Mouse (Mus musculus) cerebellum, adult 9-11 months (tissue): Measurements from ENCODE around the gene Hist1h4j.
"Not testable (repeated sequence)": the region's sequence is repeated elsewhere in the genome, so short reads cannot be mapped to it uniquely, and the experiment has no call there.

Experiments used
- DNase-seq: peaks from one replicate; pipeline ENCODE4 v3.0.0; 2022

The Hist1h4j gene

DNA sequence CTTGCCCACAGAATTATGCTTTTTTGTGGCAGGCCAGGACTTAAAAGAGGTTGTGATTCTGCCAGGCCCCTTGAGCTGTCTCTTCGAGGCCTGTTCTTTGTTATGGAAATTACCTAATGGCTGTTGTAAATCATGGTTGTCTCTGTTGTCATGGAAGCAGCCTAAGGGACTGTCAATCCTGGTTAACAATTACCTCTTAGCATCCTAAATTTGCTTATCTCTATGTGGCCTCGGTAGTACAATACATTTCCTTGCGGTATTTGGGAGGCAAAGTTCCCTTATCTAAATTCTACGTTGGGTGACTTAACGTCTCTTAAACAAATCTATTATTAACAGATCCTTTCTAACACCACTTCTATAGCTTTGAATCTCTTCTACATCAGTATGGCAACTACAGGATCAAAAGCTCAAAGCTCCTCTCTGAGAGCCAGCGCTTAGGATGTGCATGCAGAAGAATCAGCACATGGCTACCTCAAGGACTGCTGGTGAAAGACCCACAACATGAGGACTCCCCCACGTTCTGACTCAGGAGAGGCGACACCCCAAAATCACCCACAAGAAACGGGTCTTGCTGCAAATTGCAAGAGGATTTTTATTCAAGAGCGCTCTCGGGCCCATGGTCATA is 6.8 kb upstream of the Hist1h4j start:
- DNase-seq: no peak

DNA sequence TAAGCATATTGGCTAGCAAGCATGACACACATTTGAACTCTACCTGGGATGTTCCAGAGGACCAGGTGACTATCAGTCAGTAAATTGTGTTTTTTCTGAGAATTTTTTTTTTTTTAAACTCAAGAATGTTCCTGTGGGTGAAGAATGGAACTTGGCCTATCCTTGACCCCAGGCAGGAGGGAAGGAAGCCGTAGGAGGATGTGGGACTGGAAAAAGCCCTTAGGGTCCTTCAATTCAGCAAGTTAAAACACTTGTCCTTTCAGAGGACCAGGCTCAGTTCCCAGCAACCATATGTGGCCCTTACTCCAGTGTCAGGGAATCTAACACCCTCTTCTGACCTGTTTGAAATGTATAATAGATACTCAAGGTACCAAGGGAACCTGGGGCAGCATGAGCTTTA is 5.3 kb upstream of the Hist1h4j start:
- no peak for DNase-seq

GRCm38 (mm10) chr13:21733466-21733865 is 1.4 kb upstream of the Hist1h4j start:
- DNase-seq: peak; percentile 13

GRCm38 (mm10) chr13:21734010-21734905 is 606 bp upstream of the Hist1h4j start:
- DNase-seq: peak; percentile 85

- DNase-seq: no peak
These were observed 10.1 kb downstream of the Hist1h4j start for GRCm38 (mm10) chr13:21745006-21745405.

DNA sequence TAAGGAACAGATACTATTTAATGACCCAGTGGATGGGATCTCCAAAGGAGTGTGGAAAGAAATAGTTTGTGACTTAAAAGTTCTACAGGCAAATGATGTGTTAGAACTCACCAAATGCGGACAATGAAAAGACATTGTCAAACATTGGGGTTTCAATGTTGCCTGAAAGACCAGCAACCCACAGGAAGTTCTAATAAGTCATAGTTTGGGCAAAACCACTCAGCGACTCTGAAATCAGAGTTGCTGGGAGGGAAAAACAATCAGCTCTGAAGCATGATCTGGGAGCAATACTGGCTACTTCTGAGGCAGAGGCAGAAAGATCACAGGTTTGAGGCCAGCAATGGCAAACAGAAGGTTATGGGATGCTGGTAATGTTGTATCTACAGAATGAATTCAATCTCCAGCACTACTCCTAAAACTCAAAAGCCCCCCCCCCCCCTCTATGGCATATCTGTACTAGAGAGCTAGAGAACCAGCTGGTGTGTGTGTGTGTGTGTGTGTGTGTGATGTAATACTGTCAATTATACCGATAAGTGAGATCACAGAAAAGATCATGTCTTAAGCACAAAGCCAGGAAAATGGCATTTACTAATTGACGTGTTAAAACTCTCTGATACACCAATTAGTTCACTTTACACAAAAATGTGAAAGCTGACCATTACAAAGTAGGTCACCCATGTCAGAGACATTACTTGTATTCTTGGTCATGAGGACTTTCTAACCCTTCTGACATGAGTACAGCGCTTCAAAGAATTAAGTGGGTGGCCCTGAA is 14.7 kb downstream of the Hist1h4j start:
- no peak for DNase-seq

DNA sequence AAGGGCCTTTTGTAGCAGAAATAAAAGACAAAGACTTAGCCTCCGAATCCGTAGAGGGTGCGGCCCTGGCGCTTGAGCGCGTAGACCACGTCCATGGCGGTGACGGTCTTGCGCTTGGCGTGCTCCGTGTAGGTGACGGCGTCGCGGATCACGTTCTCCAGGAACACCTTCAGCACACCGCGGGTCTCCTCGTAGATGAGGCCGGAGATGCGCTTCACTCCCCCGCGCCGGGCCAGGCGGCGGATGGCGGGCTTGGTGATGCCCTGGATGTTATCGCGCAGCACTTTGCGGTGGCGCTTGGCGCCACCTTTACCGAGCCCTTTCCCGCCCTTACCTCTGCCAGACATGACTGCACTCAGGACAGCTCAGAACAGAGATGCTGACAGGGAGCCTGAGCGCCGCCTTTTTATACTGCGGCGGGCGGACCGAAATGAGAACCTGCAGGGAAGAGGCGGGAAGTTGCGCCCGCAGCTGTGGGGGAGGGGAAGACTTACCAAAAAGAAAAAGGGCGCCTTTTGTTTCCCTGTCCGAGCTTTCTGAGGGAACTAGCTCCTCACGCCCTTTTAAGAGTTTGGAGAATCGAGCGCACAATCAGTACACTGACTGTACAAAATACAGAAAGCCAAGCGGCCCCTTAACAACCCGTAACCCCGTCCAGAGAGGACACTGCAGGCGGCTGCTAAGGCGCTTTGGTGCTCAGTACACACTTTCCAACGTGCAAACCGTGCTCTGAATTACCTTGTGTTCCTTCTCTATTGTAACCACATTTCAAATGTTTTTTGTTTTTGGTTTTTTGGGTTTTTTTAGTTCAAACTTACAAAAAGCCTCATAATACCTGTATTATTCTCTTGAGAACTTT is 15.5 kb downstream of the Hist1h4j start, which contains the start of gene Hist1h4k:
TSS of gene Hist1h4k (minus strand) at position 347 of the 859 bp plus-strand sequence.
- DNase-seq: peak; percentile 96

DNA sequence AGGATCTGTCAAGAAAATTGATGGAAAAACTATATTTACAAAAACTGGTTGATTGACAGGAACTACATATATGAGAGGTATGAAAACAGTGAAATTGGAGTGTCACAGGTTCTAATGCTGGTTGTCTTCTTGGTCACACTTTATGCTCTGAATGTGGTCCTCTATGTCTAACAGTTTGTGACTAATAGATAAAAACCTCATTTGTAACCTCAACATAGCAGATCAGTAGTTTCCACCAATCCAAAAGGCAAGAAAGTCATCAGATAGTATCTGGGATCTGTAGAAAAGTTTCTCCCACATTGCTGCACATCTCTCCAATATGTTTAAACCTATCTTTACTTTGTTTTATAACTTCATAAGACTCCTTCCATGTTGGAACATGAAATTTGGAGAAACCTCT is 16.6 kb downstream of the Hist1h4j start:
- DNase-seq: no peak

- DNase-seq: no peak
These were observed 17.0 kb downstream of the Hist1h4j start for GRCm38 (mm10) chr13:21751827-21752226.

GRCm38 (mm10) chr13:21752356-21752755 is 17.5 kb downstream of the Hist1h4j start:
- no peak for DNase-seq

- DNase-seq: no peak
These were observed 18.2 kb downstream of the Hist1h4j start for GRCm38 (mm10) chr13:21753051-21753523.

DNA sequence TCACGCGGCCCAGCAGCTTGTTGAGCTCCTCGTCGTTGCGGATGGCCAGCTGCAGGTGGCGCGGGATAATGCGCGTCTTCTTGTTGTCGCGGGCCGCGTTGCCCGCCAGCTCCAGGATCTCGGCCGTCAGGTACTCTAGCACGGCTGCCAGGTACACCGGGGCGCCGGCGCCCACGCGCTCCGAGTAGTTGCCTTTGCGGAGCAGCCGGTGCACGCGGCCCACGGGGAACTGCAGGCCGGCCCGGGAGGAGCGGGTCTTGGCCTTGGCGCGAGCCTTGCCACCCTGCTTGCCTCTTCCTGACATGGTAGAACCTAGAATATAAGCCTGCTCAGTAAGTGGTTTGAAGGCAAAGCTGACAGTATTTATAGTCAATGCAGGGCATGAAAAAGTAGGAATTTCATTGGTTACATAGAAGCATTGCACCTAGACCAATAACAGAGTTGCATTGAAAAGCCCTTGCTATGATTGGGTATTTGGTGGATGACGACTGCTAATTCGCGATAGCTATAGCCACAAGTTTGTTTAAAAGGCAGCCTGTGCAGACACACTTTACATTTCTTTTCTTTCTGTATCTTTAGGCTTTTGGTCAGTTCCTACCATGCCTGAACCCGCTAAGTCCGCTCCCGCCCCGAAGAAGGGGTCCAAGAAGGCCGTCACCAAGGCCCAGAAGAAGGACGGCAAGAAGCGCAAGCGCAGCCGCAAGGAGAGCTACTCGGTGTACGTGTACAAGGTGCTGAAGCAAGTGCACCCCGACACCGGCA is 18.8 kb downstream of the Hist1h4j start, which contains the start of the genes Hist1h2ak and Hist1h2bn:
TSS of gene Hist1h2ak (minus strand) at position 304 of the 762 bp plus-strand sequence.
TSS of gene Hist1h2bn (plus strand) at position 600 of the 762 bp plus-strand sequence.
- peak; percentile 86 for DNase-seq

- DNase-seq: not testable (repeated sequence)
These were observed 19.6 kb downstream of the Hist1h4j start for GRCm38 (mm10) chr13:21754294-21755001.

DNA sequence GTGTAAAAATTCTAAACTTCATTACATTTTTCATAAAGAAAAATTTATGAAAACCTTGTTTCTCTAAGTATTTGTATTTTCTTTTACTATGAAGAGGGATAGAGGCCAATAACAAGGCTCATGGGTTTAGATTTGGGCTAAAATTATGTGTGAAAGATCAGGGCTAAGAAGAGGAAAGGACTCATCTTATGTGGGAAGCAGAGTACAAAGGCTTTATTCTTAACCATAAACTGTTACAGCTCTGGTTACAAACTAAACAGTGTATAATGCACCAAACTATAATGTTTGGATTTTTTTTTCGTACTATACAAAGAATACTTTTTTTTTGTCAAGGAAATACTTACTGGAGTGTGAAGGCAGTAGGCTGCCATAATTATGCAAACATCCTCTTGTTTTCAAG is 20.8 kb downstream of the Hist1h4j start:
- no peak for DNase-seq

DNA sequence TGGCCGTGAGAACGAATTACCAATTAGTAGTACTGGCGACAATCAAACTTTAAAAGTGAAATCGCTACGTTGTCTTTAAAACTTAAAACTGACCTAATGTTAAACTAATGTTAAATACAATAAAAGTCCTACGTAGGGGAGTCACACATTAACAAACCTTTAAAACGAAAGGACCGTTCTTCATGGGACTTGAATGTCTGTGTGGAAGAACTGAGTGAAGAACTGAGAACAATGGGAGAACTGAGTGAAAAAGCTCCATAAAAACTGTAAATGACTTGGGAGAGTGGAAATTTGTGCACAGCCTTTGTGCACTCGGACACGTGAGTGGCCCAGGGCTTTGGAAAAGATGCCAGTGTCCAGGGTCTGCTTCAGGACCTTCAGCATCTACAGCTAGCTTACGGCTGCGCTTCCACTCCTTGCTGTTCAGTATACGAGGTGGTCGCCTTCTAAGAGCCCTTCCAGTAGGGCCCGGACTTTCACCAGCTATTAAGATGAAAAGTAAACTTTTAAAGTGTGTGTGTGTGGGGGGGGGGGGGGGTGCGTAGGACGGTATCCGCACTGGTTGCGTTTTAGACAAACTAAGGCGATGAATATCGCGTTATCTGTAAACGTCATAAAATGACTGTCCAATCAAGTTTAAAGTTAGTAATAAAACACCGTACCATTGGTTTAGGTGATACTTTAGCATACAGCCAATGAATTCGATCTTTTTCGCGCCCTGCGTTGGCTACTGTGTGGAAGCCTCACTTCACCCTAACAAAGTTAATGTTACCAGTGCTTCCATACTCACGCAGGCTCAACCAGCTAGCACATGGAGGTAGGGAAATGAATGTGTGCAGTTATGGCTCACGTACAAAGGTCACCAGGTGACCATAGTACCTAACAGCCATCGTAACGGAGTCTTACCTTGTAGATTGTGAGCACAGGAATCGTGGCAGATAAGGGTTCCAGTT is 44.2 kb downstream of the Hist1h4j start:
- peak; percentile 77 for DNase-seq

DNA sequence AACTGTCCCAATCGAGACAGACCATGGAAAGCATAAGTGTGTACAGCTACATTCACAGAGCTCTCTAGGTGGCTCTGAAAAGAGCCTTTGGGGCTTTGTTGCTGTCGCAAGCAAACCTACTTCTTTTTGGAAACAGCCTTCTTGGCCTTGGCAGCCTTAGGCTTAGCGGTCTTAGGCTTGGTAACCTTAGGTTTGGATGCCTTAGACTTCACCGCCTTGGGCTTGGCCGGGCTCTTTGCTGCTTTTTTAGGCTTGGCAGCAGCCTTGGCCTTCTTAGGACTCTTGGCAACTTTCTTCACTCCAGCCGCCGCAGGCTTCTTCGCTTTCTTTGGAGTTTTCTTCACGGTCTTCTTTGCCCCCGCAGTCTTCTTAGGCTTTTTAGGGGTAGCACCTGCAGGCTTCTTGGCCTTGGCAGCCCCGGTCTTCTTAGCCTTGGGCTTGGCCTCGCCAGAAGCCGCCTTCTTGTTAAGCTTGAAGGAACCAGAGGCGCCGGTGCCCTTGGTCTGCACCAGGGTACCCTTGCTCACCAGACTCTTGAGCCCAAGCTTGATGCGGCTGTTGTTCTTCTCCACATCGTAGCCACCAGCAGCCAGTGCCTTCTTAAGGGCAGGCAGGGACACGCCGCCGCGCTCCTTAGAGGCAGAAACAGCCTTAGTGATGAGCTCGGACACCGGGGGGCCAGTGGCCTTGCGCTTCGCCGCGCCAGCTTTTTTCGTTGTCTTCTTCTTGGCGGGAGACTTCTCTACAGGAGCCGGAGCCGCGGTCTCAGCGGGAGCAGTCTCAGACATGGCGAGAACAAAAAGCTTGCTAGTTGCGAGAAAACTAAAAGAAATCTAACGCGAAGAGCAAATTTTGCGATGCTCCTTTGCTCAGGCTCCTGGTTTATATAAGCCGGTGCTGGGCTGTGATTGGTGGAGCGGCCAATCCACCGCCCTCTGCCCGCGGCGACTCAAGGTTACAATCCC is 45.2 kb downstream of the Hist1h4j start, which contains the start of gene Hist1h1b:
TSS of gene Hist1h1b (minus strand) at position 859 of the 965 bp plus-strand sequence.
- peak; percentile 79 for DNase-seq

DNA sequence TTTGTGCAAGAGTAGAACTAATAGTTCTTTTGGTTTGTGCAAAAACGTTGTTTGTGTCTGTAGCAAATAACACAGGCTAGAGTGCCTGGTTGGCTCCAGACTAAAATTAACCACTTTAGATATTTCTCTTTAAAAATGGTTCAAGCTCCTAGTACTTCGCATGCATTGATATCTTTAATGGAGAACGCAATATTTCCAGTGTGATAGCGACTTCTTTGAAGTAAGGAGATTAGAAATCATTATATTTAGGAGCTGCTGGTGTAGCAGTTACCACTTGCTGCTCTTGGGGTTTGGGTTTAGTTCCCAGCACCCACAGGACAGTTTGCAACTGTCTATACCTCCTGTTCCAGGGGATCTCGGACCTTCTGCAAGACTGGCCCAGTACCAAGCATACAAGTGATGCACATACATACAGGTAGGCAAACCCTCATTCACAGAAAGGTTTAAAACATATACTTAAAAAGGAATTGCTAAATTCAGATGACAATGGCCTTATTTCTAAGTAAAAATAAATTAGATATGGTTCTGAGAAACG is 46.2 kb downstream of the Hist1h4j start:
- DNase-seq: no peak

GRCm38 (mm10) chr13:21781639-21782038 is 46.8 kb downstream of the Hist1h4j start:
- DNase-seq: no peak
